Mouse (Mus musculus) kidney, postnatal 36 days (tissue): ENCODE results near the gene Olfr1418.
"Not testable (repeated sequence)": the region's sequence is repeated elsewhere in the genome, so short reads cannot be mapped to it uniquely, and the experiment has no call there.

Source experiments
- DNase-seq, 2 experiments: peaks; one replicate each; pipeline ENCODE4 v3.0.0; 2021 to 2022; ENCODE audit warnings: mixed read lengths in 2 of 2

The Olfr1418 gene

DNA sequence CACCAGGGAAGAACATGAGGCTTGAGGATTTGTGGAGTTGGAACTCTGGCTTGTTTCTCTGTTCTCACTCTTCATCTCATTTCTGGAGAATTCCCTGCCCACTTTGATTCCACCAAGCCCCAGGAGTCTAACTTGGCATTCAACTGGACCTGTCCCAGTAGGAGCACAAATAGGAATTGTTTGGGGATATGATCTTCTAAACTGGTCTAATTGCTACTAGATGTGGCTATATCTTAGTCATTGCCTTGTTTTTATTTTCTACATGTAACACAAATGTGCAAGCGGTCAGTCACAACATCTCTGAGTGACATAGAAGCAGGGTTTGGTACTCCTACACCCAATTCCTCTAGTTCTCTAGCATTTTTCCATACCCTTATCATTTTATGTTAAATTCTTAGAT is at the start of gene Olfr1418:
Gene Olfr1418 (minus strand): TSS at position 101 of the 400 bp plus-strand sequence.
- DNase-seq: no peak

- no peak for DNase-seq
These were observed 25.4 kb upstream of the Olfr1418 start, which contains the start of gene Olfr1420 for GRCm38 (mm10) chr19:11886265-11886664. Olfr1420 (plus strand) TSS chr19:11886565.

- DNase-seq: not testable (repeated sequence)
These were observed 17.5 kb upstream of the Olfr1418 start for GRCm38 (mm10) chr19:11878404-11878803.

DNA sequence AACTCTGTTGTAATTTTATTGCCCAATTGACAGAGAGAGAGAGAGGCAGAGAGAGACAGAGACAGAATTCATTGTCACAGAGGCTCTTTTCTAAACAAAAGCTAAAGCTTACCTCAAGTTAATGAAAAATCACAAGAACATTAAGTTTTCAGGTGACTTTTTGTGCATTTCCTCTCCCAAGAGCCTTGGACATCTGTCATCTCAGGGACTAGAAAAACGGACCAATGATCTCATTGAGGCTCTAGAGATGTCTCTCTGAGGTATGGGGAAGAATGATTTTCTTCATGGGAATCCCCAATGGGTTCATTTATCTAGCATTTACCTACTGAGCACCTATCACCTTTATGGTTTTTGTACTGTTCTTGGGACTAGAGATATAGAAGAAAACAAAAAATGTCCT is 14.1 kb upstream of the Olfr1418 start, which contains the start of gene Olfr1419:
Gene Olfr1419 (minus strand): TSS at position 101 of the 400 bp plus-strand sequence.
- no peak for DNase-seq

DNA sequence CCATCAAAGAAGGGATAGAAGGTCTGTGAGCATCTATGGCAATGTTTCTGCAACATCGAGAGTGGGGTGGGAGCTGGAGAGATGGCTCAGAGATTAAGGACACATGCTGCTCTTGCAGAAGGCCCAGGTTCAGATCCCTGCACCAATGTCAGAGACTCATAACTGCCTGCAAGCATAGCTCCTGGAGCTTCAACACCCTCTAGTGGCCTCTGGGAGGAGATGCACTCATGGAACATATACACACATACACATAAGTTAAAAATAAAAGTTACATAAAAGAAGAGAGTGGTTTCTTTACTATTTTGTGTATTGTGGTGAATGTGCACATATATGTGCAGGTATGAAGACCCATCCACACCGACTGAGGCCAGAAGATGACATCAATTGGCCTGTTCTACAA is 7.0 kb upstream of the Olfr1418 start:
- DNase-seq: no peak

- no peak for DNase-seq
These were observed 4.4 kb downstream of the Olfr1418 start for GRCm38 (mm10) chr19:11856506-11856905.

DNA sequence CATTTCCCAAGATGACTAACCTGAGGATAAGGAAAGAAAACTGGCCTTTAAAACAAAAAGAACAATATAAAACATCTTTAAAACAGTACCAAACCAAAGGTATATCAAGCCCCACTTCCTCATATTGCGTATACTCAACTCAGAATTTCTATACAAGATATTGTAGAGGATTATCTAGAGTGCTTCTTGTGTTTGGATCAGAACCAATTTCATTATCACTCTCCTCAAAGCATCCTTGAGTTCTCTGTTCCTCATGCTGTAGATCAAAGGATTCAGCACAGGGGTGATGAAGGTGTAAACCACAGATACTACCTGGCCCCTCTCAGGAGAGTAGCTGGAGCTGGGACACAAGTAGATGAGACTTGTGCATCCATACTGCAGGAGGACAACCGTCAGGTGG is 6.0 kb downstream of the Olfr1418 start:
- DNase-seq: no peak

DNA sequence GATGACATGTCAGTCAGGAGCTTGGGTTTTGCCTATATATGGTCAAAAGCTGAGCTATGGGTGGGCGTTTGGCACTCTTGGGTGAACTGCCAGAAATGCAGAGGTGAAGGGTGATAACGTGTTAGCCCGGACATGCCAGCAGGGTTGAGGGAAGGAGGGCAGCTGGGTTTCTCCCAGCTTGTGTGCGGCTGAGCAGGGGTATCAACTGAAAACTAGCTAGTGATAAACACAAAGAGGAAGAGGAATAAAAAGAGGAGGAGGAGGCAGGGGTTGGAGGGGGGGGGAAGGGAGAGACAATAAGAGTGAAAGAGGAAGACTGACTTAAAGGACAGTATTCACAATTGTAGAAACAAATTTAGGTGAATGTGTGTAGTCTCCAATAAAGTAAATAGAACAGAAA is 8.2 kb downstream of the Olfr1418 start:
- DNase-seq: no peak

- DNase-seq: no peak
These were observed 14.5 kb downstream of the Olfr1418 start for GRCm38 (mm10) chr19:11846333-11846732.

- DNase-seq: no peak
These were observed 21.7 kb downstream of the Olfr1418 start, which contains the start of gene Olfr1417 for GRCm38 (mm10) chr19:11839119-11839518. Olfr1417 (minus strand) TSS chr19:11839219.

GRCm38 (mm10) chr19:11823346-11824065 is 37.4 kb downstream of the Olfr1418 start:
- DNase-seq: no peak

DNA sequence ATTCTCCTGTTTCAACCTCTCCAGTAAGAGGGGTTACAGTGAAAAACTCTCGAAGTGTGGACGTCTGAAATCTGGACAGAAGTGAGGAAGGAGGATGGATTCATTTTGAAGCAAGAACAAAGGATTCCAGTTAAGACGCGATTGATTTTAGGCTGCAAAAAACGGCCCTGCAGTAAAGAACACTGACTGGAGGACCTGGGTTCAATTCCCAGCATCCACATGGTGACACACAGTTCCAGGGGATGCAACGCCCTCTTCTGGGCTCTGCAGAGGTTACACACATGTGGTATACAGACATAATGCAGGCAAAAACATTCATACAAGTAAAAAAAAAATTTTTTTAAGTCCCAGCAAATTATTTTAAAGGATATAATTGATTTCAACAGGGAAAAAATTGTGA is 40.7 kb downstream of the Olfr1418 start:
- peak in 1 of 2 experiments; percentile 26 for DNase-seq

DNA sequence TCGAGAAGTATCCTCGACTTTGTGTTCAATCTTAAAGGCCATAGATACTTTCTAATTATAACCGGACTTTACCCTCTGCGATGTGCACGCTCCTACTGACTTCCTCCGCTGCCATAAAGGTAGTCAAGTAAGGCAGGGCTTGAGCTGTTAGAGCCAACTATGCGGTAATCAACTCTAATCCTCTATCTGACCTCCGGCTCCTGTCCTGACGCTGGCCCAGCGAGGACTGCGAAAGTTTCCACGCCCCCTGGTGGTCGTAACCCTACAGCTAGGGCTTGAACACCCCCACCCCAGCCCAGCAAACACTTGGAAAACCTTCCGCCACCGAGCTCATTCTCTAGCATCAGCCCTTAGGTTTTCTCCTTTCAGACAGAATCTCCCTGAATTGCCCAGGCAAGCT is 41.1 kb downstream of the Olfr1418 start:
- peak; percentile 86 to 94 for DNase-seq

DNA sequence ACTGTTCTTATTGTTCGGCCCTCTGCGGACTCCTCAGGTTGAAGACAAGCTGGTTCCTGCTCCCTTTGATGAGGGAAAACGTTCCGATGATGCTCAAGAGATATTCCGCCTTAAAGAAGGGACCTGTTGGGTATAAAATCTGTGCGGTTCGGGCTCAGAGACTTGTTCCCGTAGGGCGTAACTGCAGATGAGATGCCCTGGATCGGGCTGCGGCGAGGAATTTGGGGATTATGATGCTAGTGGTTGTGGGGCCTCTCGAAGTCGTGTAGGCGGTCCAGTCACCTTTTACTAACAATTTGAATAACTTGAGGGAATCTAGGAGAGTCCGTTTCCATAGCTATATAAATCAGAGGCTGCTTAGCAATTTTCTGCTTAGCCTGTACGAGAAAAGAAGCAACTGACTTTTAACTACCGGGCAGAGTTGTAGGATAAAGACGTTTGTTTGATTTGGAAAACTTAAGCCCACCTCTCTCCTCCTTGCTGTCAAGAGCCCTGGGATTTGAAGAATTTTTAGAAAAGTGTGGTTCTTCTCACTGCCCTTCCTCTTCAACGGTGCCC is 41.6 kb downstream of the Olfr1418 start, which contains the start of gene Stx3:
Gene Stx3 (minus strand): TSS at position 261 of the 558 bp plus-strand sequence.
- no peak for DNase-seq

- DNase-seq: peak; percentile 82 to 90
These were observed 42.4 kb downstream of the Olfr1418 start for GRCm38 (mm10) chr19:11818199-11819142.

- peak in 1 of 2 experiments; percentile 10 for DNase-seq
These were observed 43.3 kb downstream of the Olfr1418 start for GRCm38 (mm10) chr19:11817586-11817985.

GRCm38 (mm10) chr19:11816706-11817105 is 44.2 kb downstream of the Olfr1418 start:
- peak; percentile 42 to 54 for DNase-seq

DNA sequence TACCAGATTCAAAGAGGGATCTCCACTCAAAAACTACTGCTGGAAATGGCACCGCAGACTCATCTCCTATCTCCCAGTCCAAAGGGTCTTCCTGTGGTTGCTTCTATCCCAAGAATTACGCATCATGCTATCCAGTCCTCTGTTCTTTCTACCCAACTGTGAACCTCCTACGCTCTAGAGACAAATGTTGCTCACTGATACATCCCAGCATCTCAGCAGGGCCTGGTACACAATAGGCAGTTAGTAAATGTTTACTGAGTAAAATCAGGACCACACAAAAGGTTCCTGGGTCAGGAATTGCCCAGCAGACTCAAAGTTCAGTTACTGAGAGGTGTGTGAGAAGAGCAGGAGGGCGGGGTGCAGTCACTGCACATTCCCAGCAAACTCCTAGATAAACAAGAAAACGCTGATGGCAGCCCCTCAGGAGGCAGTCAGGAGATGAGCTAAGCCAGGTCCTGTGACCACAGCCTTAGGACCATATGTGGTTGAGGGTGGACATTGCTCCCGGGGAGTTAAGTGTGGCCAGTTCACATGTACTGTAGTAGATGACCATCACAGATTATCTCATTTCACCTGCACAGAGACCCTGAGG is 46.0 kb downstream of the Olfr1418 start:
- peak; percentile 72 to 86 for DNase-seq

DNA sequence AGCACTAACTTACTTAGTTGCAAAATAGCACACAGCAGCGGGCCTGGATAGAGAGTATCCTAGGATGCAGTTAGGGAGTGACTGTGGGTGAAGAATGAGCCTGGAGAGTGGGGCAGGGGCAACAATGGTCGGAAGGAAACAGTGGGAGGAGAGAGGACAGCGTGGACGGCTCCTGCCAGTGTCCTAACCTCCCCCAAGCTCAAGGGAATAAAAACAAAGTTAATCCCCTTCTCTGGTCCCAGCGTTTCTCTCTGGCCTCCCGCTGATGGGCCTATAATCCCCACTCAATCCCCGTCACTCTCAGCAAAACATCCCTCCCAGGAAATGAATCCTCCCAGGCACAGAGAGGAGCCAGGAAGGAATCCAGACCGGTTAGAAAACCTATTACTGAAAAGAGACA is 47.2 kb downstream of the Olfr1418 start:
- peak; percentile 16 to 21 for DNase-seq

DNA sequence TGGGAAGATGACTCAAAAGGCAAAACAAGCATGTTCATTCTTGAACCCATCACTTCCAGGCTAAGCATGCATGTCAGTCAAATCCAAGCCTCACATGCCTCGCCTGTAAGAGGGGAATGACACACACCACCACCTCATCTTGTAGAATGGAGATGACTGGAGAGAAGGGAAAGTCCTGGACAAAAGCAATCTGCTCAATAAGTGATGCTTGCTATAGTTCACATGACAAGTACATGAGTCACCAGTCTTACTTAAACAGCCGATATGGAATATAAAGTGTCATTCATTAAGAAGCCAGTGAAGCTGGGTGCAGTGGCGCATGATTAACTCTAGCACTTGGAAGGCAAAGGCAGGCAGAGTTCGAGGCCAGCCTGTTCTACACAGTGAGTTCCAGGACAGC is 47.7 kb downstream of the Olfr1418 start:
- peak in 1 of 2 experiments; percentile 12 for DNase-seq

- DNase-seq: peak; percentile 50 to 72
These were observed 49.0 kb downstream of the Olfr1418 start for GRCm38 (mm10) chr19:11811688-11812365.

DNA sequence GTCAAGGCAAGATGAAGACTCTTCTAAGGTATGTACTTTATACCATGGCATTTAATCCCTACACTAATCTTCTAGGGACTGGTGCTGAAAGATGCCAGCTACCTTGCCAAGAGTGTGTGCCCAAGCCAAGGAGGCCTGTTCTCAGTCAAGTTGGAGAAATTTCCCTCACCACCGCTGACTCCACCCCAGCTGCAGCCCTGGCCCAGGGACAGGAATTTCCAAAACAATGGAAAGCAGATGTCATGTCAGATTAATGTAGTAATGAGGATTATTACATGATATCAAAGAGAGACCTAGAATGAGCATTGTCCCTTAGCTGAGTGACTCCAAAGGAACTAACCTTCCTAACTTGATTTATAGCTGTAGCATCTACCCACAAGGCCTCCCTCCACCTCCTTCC is 50.0 kb downstream of the Olfr1418 start:
- DNase-seq: peak; percentile 36 to 46
